Mouse (Mus musculus) MEL (cell line): ENCODE results near the gene Thap3. TPM values are rescaled to one million over a fixed set of nuclear protein-coding genes. Genes with fewer than 3 reads are reported as not detected.
A peak's percentile ranks its signal among the peaks of the same experiment; 100 is the strongest.
"Not testable (repeated sequence)": the region's sequence is repeated elsewhere in the genome, so short reads cannot be mapped to it uniquely, and the experiment has no call there.

Experiments
- DNase-seq: peaks from one replicate; pipeline ENCODE4 v3.0.0; 2011; ENCODE audit warnings: low read depth, low spot score
- H3K27ac ChIP-seq: 2 replicates; pipeline ENCODE4 v1.5.1; 2012; ENCODE audit warnings: low read depth, mild to moderate bottlenecking, control low read depth, low read length, moderate library complexity; ENCODE audit not compliant: control insufficient read depth
- H3K27me3 ChIP-seq, 2 experiments: fragments of 150-350 bp in 1 of 2; sonication (generic) in 1 of 2; 2 replicates each; pipeline ENCODE4 v1.6.1; 2012; ENCODE audit warnings: low read length in 2 of 2, mild to moderate bottlenecking in 2 of 2, improper control_type of control experiment in 1 of 2, moderate library complexity in 1 of 2; ENCODE audit not compliant: insufficient read depth in 2 of 2, control insufficient read depth in 1 of 2
- H3K36me3 ChIP-seq, 2 experiments: 2 replicates each; pipeline ENCODE4 v1.6.1; 2012 to 2014; ENCODE audit warnings: low read length in 2 of 2, improper control_type of control experiment in 1 of 2, inconsistent platforms in 1 of 2, mild to moderate bottlenecking in 1 of 2; ENCODE audit not compliant: insufficient read depth in 2 of 2, control insufficient read depth in 1 of 2
- H3K4me1 ChIP-seq, 2 experiments: fragments of 150-350 bp in 1 of 2; sonication (generic) in 1 of 2; 2 replicates each; pipeline ENCODE4 v1.6.1; 2012; ENCODE audit warnings: low read length in 2 of 2, improper control_type of control experiment in 1 of 2, mild to moderate bottlenecking in 1 of 2; ENCODE audit not compliant: insufficient read depth in 2 of 2, control insufficient read depth in 1 of 2
- H3K4me3 ChIP-seq, 2 experiments: fragments of 150-350 bp in 1 of 2; sonication (generic) in 1 of 2; 2 replicates each; pipeline ENCODE4 v1.5.1; 2012; ENCODE audit warnings: low read depth in 2 of 2, low read length in 2 of 2, mild to moderate bottlenecking in 2 of 2, moderate library complexity in 2 of 2, control low read depth in 1 of 2, improper control_type of control experiment in 1 of 2; ENCODE audit not compliant: control insufficient read depth in 1 of 2, insufficient read depth in 1 of 2
- H3K79me2 ChIP-seq: 2 replicates; pipeline ENCODE4 v1.6.1; 2012; ENCODE audit warnings: mild to moderate bottlenecking, low read length, moderate library complexity; ENCODE audit not compliant: control insufficient read depth, poor library complexity, insufficient read depth
- H3K9ac ChIP-seq: 2 replicates; pipeline ENCODE4 v1.6.1; 2012; ENCODE audit warnings: low read depth, mild to moderate bottlenecking, control low read depth, low read length, moderate library complexity; ENCODE audit not compliant: control insufficient read depth, poor library complexity, severe bottlenecking
- H3K9me3 ChIP-seq: fragments of 150-350 bp; sonication (generic); replicated peaks from 2 replicates; pipeline ENCODE4 v1.6.1; 2012; ENCODE audit warnings: mild to moderate bottlenecking, low read length, improper control_type of control experiment, moderate library complexity; ENCODE audit not compliant: insufficient read depth
- CHD1 ChIP-seq: IDR thresholded peaks from 2 replicates; pipeline ENCODE4 v1.6.1; 2012; ENCODE audit warnings: low read depth, mild to moderate bottlenecking, inconsistent platforms, low read length, improper control_type of control experiment
- CHD2 ChIP-seq: IDR thresholded peaks from 2 replicates; pipeline ENCODE4 v1.6.1; 2011; ENCODE audit warnings: low read length, improper control_type of control experiment
- CTCF ChIP-seq, 3 experiments: IDR thresholded peaks in 2 of 3; conservative IDR thresholded peaks in 1 of 3; 2 replicates each; pipeline ENCODE4 v1.5.1; 2011 to 2012; ENCODE audit warnings: low read length in 3 of 3, low read depth in 2 of 3, mild to moderate bottlenecking in 2 of 3, improper control_type of control experiment in 1 of 3, inconsistent platforms in 1 of 3, mixed read lengths in 1 of 3, moderate library complexity in 1 of 3; ENCODE audit not compliant: control insufficient read depth in 1 of 3, insufficient read depth in 1 of 3, poor library complexity in 1 of 3, severe bottlenecking in 1 of 3
- GATA1 ChIP-seq: IDR thresholded peaks from 2 replicates; pipeline ENCODE4 v1.6.1; 2011; ENCODE audit warnings: low read depth, low read length, improper control_type of control experiment
- HCFC1 ChIP-seq: IDR thresholded peaks from 2 replicates; pipeline ENCODE4 v1.6.1; 2012; ENCODE audit warnings: low read depth, mild to moderate bottlenecking, inconsistent platforms, low read length, improper control_type of control experiment, moderate library complexity
- KAT2A ChIP-seq: conservative IDR thresholded peaks from 2 replicates; pipeline ENCODE4 v1.6.1; 2012; ENCODE audit warnings: low read depth, low read length, improper control_type of control experiment, inconsistent platforms
- MEF2A ChIP-seq: IDR thresholded peaks from 2 replicates; pipeline ENCODE4 v1.6.1; 2014; ENCODE audit warnings: low read depth, mild to moderate bottlenecking, inconsistent platforms, low read length, improper control_type of control experiment; ENCODE audit not compliant: poor library complexity, insufficient replicate concordance, severe bottlenecking; ENCODE audit errors: extremely low read depth
- MXI1 ChIP-seq: IDR thresholded peaks from 2 replicates; pipeline ENCODE4 v1.6.1; 2011; ENCODE audit warnings: mild to moderate bottlenecking, low read depth, low read length, improper control_type of control experiment
- MYC ChIP-seq: IDR thresholded peaks from 2 replicates; pipeline ENCODE4 v1.6.1; 2011; ENCODE audit warnings: low read depth, mild to moderate bottlenecking, low read length, improper control_type of control experiment, moderate library complexity
- NELFE ChIP-seq: IDR thresholded peaks from 2 replicates; pipeline ENCODE4 v1.6.1; 2011; ENCODE audit warnings: low read depth, low read length, improper control_type of control experiment
- POLR2AphosphoS5 ChIP-seq: IDR thresholded peaks from 2 replicates; pipeline ENCODE4 v1.6.1; 2012; ENCODE audit warnings: low read depth, borderline replicate concordance, mild to moderate bottlenecking, inconsistent platforms, low read length, moderate library complexity, mixed read lengths
- RAD21 ChIP-seq: IDR thresholded peaks from 2 replicates; pipeline ENCODE4 v1.6.1; 2011; ENCODE audit warnings: mild to moderate bottlenecking, low read depth, low read length, improper control_type of control experiment
- SIN3A ChIP-seq: IDR thresholded peaks from 2 replicates; pipeline ENCODE4 v1.6.1; 2012; ENCODE audit warnings: low read length, improper control_type of control experiment, inconsistent platforms
- SMC3 ChIP-seq: IDR thresholded peaks from 2 replicates; pipeline ENCODE4 v1.6.1; 2011; ENCODE audit warnings: low read depth, low read length, improper control_type of control experiment
- TAL1 ChIP-seq: IDR thresholded peaks from 2 replicates; pipeline ENCODE4 v1.6.1; 2012; ENCODE audit warnings: mild to moderate bottlenecking, inconsistent platforms, low read length, moderate library complexity, mixed read lengths
- TBP ChIP-seq: IDR thresholded peaks from 2 replicates; pipeline ENCODE4 v1.8.0; 2011; ENCODE audit warnings: low read depth, low read length, improper control_type of control experiment
- UBTF ChIP-seq: IDR thresholded peaks from 2 replicates; pipeline ENCODE4 v1.6.1; 2012; ENCODE audit warnings: low read depth, mild to moderate bottlenecking, inconsistent platforms, low read length, improper control_type of control experiment, moderate library complexity, borderline replicate concordance; ENCODE audit not compliant: insufficient read depth
- USF1 ChIP-seq: IDR thresholded peaks from 2 replicates; pipeline ENCODE4 v1.6.1; 2014; ENCODE audit warnings: low read depth, mild to moderate bottlenecking, inconsistent platforms, low read length, improper control_type of control experiment, moderate library complexity
- ZC3H11A ChIP-seq: IDR thresholded peaks from 2 replicates; pipeline ENCODE4 v1.6.1; 2012; ENCODE audit warnings: low read depth, mild to moderate bottlenecking, inconsistent platforms, low read length, improper control_type of control experiment
- ZNF384 ChIP-seq: IDR thresholded peaks from 2 replicates; pipeline ENCODE4 v1.6.1; 2012; ENCODE audit warnings: low read depth, mild to moderate bottlenecking, inconsistent platforms, low read length, improper control_type of control experiment
- polyA plus RNA-seq, 2 experiments: library from polyadenylated mRNA; stranded (reverse) in 1 of 2; unstranded in 1 of 2; fragments of >175 nt in 1 of 2; fragments of >200 nt in 1 of 2; gene quantifications; 2 replicates each; pipeline versions ENCODE4 v1.2.1 to v1.2.4; 2012; ENCODE audit warnings: low replicate concordance in 2 of 2, low read depth in 1 of 2; ENCODE audit not compliant: insufficient read length in 2 of 2, insufficient read depth in 1 of 2, missing spikeins in 1 of 2
- total RNA-seq: library from RNA; depleted of rRNA; stranded (reverse); fragments of 300-350 nt; gene quantifications from 2 replicates; pipeline ENCODE4 v1.2.3, GENCODE M21; 2012

Thap3 gene
- total and polyA plus RNA-seq, 3 experiments = 13.7 to 17.2 TPM; not detected in 1

GRCm38 (mm10) chr4:152036464-152036863 lies 47.7 kb upstream of the Thap3 start:
- not testable (repeated sequence) for H3K27me3 ChIP-seq, H3K9me3 ChIP-seq, H3K4me1 ChIP-seq, H3K36me3 ChIP-seq, H3K4me3 ChIP-seq, H3K9ac ChIP-seq, H3K27ac ChIP-seq
- peaks cover 23% of the 10 kb centered on the region for H3K79me2 ChIP-seq
- DNase-seq = peak; percentile 55
- TF ChIP-seq SMC3 (peak; percentile 57), RAD21 (peak; percentile 29), USF1 (0 out of 2 replicates have a peak, but pooled peaks have one; percentile 25), MYC (0 out of 2 replicates have a peak, but pooled peaks have one; percentile 16), CTCF (IDR thresholded peaks at IDR 0.05 in 2 of 3, conservative IDR thresholded peaks at IDR 0.05 in 1 of 3; ENCODE audit: control insufficient read depth in 1 of 3, insufficient read depth in 1 of 3, low read depth in 2 of 3, low read length in 3 of 3, poor library complexity in 1 of 3, severe bottlenecking in 1 of 3) (peak in 2 of 3 experiments; percentile 35 to 64; a peak in 3 of 6 replicates)

- no peak for TF ChIP-seq KAT2A
- TF ChIP-seq ZNF384 = no peak
- TF ChIP-seq MXI1 = no peak
- no peak for TF ChIP-seq RAD21
- TF ChIP-seq SIN3A = no peak
- TF ChIP-seq MEF2A = no peak
- TF ChIP-seq HCFC1 = no peak
- no peak for TF ChIP-seq TAL1
- no peak for TF ChIP-seq CHD1
- TF ChIP-seq ZC3H11A = no peak
- TF ChIP-seq POLR2AphosphoS5 = no peak
- TF ChIP-seq CHD2 = no peak
- no peak for TF ChIP-seq GATA1
- TF ChIP-seq UBTF = no peak
- TF ChIP-seq NELFE = no peak
- no peak for TF ChIP-seq TBP
- TF ChIP-seq, all 39 proteins: peak for 0
- no peak for DNase-seq
- Histone ChIP-seq H3K36me3 (no peaks in the 10 kb centered on the region), H3K4me3 (no peak overlapping the region), H3K27me3 (no peaks in the 10 kb centered on the region), H3K9ac (no peak overlapping the region), H3K27ac (no peak overlapping the region), H3K9me3 (no peaks in the 10 kb centered on the region), H3K4me1 (no peaks in the 10 kb centered on the region), H3K79me2 (no peaks in the 10 kb centered on the region)
Measured at GRCm38 (mm10) chr4:152032922-152033321, 44.1 kb upstream of the Thap3 start.
